7 mouse cellular contexts compared by ENCODE assay signal in genomic region chr16:35490231-35491070, GRCm38 (mm10). TPM values are rescaled to one million over a fixed set of nuclear protein-coding genes. Genes with fewer than 3 reads are reported as not detected.
DNase-seq lines count a peak whose midpoint lies in the region; ATAC-seq and TF ChIP-seq lines count a peak whose summit lies in the region.

Gene Pdia5 (minus strand): TSS chr16:35490873.

- H3K9ac ChIP-seq in embryonic facial prominence, embryonic 14.5 days (ENCODE audit: low read depth, low read length), result peak within 1 kb of the TSS; percentile 69
- H3K9ac ChIP-seq in limb, embryonic 12.5 days (replicated peaks), result peak within 1 kb of the TSS; percentile 57
- peak within 1 kb of the TSS; percentile 70 for H3K9ac ChIP-seq in midbrain, embryonic 13.5 days (replicated peaks)
- H3K9ac ChIP-seq in stomach, embryonic 14.5 days (replicated peaks; ENCODE audit: low read depth, low read length), result peak within 1 kb of the TSS; percentile 53; the same call in 1 of the 2 replicates

- H3K9me3 ChIP-seq in embryonic facial prominence, embryonic 14.5 days (ENCODE audit: control insufficient read depth, low read length), result no peaks in the 10 kb centered on the region
- H3K9me3 ChIP-seq in limb, embryonic 12.5 days, result no peaks in the 10 kb centered on the region
- no peaks in the 10 kb centered on the region for H3K9me3 ChIP-seq in midbrain, embryonic 13.5 days
- H3K9me3 ChIP-seq in stomach, embryonic 14.5 days (ENCODE audit: control insufficient read depth, low read depth, low read length), result no peaks in the 10 kb centered on the region

- under 1% methylated on average over 38 of the region's 66 CpGs for WGBS in embryonic facial prominence, embryonic 14.5 days
- under 1% methylated on average over 65 of the region's 66 CpGs for WGBS in limb, embryonic 12.5 days
- WGBS in midbrain, embryonic 13.5 days, result under 1% methylated on average over 66 of the region's 66 CpGs
- WGBS in stomach, embryonic 14.5 days, result under 1% methylated on average over 65 of the region's 66 CpGs

- no peaks in the 10 kb centered on the region for H3K27me3 ChIP-seq in embryonic facial prominence, embryonic 14.5 days (replicated peaks; ENCODE audit: control insufficient read depth, insufficient read depth, low read length)
- peaks cover 6% of the 10 kb centered on the region; the same call in 1 of the 2 replicates for H3K27me3 ChIP-seq in limb, embryonic 12.5 days
- peaks cover 12% of the 10 kb centered on the region for H3K27me3 ChIP-seq in midbrain, embryonic 13.5 days
- no peaks in the 10 kb centered on the region for H3K27me3 ChIP-seq in stomach, embryonic 14.5 days (ENCODE audit: control insufficient read depth, insufficient read depth, low read length)

- H3K36me3 ChIP-seq in embryonic facial prominence, embryonic 14.5 days (ENCODE audit: control insufficient read depth, insufficient read depth, low read length), result no peaks in the 10 kb centered on the region
- no peaks in the 10 kb centered on the region for H3K36me3 ChIP-seq in limb, embryonic 12.5 days
- H3K36me3 ChIP-seq in midbrain, embryonic 13.5 days, result no peaks in the 10 kb centered on the region
- H3K36me3 ChIP-seq in stomach, embryonic 14.5 days (ENCODE audit: control insufficient read depth, insufficient read depth, low read length), result no peaks in the 10 kb centered on the region

- peak within 1 kb of the TSS; percentile 66 for H3K4me3 ChIP-seq in embryonic facial prominence, embryonic 14.5 days (ENCODE audit: low read depth, low read length)
- peak within 1 kb of the TSS; percentile 63 for H3K4me3 ChIP-seq in limb, embryonic 12.5 days (replicated peaks)
- H3K4me3 ChIP-seq in midbrain, embryonic 13.5 days (replicated peaks), result peak within 1 kb of the TSS; percentile 62
- H3K4me3 ChIP-seq in stomach, embryonic 14.5 days (ENCODE audit: low read depth, low read length), result peak within 1 kb of the TSS; percentile 79

- no peak for TF ChIP-seq CTCF in brain, embryonic 14.5 days (IDR thresholded peaks at IDR 0.05; ENCODE audit: borderline replicate concordance, extremely low read depth, insufficient read depth, insufficient read length)

- peak within 1 kb of the TSS; percentile 84 for H3K4me2 ChIP-seq in embryonic facial prominence, embryonic 14.5 days (ENCODE audit: low read depth, low read length)
- peak within 1 kb of the TSS; percentile 93 for H3K4me2 ChIP-seq in limb, embryonic 12.5 days
- peak within 1 kb of the TSS; percentile 86 for H3K4me2 ChIP-seq in midbrain, embryonic 13.5 days (replicated peaks)
- H3K4me2 ChIP-seq in stomach, embryonic 14.5 days (replicated peaks; ENCODE audit: low read depth, low read length), result peak within 1 kb of the TSS; percentile 93

- peaks cover 8% of the 10 kb centered on the region for H3K4me1 ChIP-seq in embryonic facial prominence, embryonic 14.5 days (ENCODE audit: control insufficient read depth, insufficient read depth, low read length)
- peaks cover 23% of the 10 kb centered on the region for H3K4me1 ChIP-seq in limb, embryonic 12.5 days (replicated peaks)
- peaks cover 18% of the 10 kb centered on the region for H3K4me1 ChIP-seq in midbrain, embryonic 13.5 days (replicated peaks)
- no peaks in the 10 kb centered on the region; the same call in 1 of the 2 replicates for H3K4me1 ChIP-seq in stomach, embryonic 14.5 days (ENCODE audit: control insufficient read depth, insufficient read depth, low read length)

- TF ChIP-seq POLR2A in brain, embryonic 14.5 days (IDR thresholded peaks at IDR 0.05; ENCODE audit: borderline replicate concordance, extremely low read depth, insufficient read depth, insufficient read length, poor library complexity, severe bottlenecking), result peak; percentile 61

- peak; percentile 96 for DNase-seq in brain, embryonic 14.5 days (ENCODE audit: low read depth)
- peak; percentile 95 for DNase-seq in embryonic facial prominence, embryonic 14.5 days (ENCODE audit: low spot score)
- peak; percentile 89 to 90 for DNase-seq in heart, adult 9 months (ENCODE audit: low spot score in 2 of 2)
- DNase-seq in kidney, adult 9 months, result peak; percentile 95

- ATAC-seq in embryonic facial prominence, embryonic 14.5 days (ENCODE audit: low read depth), result peak; percentile 95
- peak; percentile 89 for ATAC-seq in limb, embryonic 12.5 days (ENCODE audit: insufficient number of reproducible peaks, insufficient read depth, low FRiP score, low TSS enrichment, low read depth)
- ATAC-seq in midbrain, embryonic 13.5 days, result peak; percentile 97
- ATAC-seq in stomach, embryonic 14.5 days (ENCODE audit: insufficient number of reproducible peaks, insufficient read depth, low FRiP score, low read depth), result peak; percentile 88

- no peak within 1 kb of the TSS for H3K27ac ChIP-seq in embryonic facial prominence, embryonic 14.5 days (replicated peaks; ENCODE audit: low read depth, low read length)
- no peak within 1 kb of the TSS for H3K27ac ChIP-seq in limb, embryonic 12.5 days
- no peak within 1 kb of the TSS for H3K27ac ChIP-seq in midbrain, embryonic 13.5 days
- no peak within 1 kb of the TSS for H3K27ac ChIP-seq in stomach, embryonic 14.5 days (ENCODE audit: low read length)

RNA-seq across cellular contexts. Expression of gene Pdia5, which starts in this region (rescaled TPM):
- 9.2 and 12.2 TPM in 2 replicates for polyA plus RNA-seq in brain, embryonic 14.5 days (2012; rRNA removed)
- polyA plus RNA-seq in embryonic facial prominence, embryonic 14.5 days (2014; fragmentation: Nextera tagmentation; extraction: Ambion mirVana), result 26.1 and 27.7 TPM in 2 replicates
- polyA plus RNA-seq in limb, embryonic 12.5 days (2016; fragmentation: Nextera tagmentation; extraction: Ambion mirVana), result 24.1 and 27.9 TPM in 2 replicates
- 12.0 and 13.9 TPM in 2 replicates for polyA plus RNA-seq in midbrain, embryonic 13.5 days (2015; fragmentation: Nextera tagmentation; extraction: Ambion mirVana)
- 20.4 and 23.5 TPM in 2 replicates for polyA plus RNA-seq in stomach, embryonic 14.5 days (2014; fragmentation: Nextera tagmentation; extraction: Ambion mirVana)
